Mouse (Mus musculus) layer of hippocampus, postnatal 10 days (tissue): ENCODE measurements around the gene Ptpn9. TPM values are rescaled to one million over a fixed set of nuclear protein-coding genes. Genes with fewer than 3 reads are reported as not detected.

Experiments
- DNase-seq, 2 experiments: peaks; one replicate each; pipeline ENCODE4 v3.0.0; 2021; ENCODE audit warnings: low spot score in 2 of 2
- total RNA-seq, 2 experiments: library from RNA; stranded (reverse); gene quantifications; 2 replicates each; pipeline ENCODE4 v1.2.3; 2021

The Ptpn9 gene
- total RNA-seq, 2 experiments from 2014 or later: 35.3 TPM

GRCm38 (mm10) chr9:57013756-57014155, 19.0 kb downstream of the Ptpn9 start:
- DNase-seq: no peak

- DNase-seq: no peak
Measured at GRCm38 (mm10) chr9:57014766-57015165, 20.0 kb downstream of the Ptpn9 start.

- DNase-seq: no peak
Measured at GRCm38 (mm10) chr9:57017631-57018030, 22.9 kb downstream of the Ptpn9 start.

- DNase-seq: no peak
Measured at GRCm38 (mm10) chr9:57031756-57032155, 37.0 kb downstream of the Ptpn9 start.

GRCm38 (mm10) chr9:57056237-57056636, 61.5 kb downstream of the Ptpn9 start:
- DNase-seq: peak; percentile 28 to 53

GRCm38 (mm10) chr9:57064164-57064563, 69.4 kb downstream of the Ptpn9 start:
- DNase-seq: no peak

GRCm38 (mm10) chr9:57068266-57068665, 73.5 kb downstream of the Ptpn9 start:
- no peak for DNase-seq

- DNase-seq: no peak
Measured at GRCm38 (mm10) chr9:57070262-57070661, 75.5 kb downstream of the Ptpn9 start.

GRCm38 (mm10) chr9:57070800-57071545, 76.2 kb downstream of the Ptpn9 start:
- DNase-seq: no peak

GRCm38 (mm10) chr9:57071801-57072351, 77.2 kb downstream of the Ptpn9 start, which contains the start of gene Sin3a:
TSS of gene Sin3a (plus strand) at chr9:57072040.
- DNase-seq: peak; percentile 60 to 72

- DNase-seq: no peak
Measured at GRCm38 (mm10) chr9:57072526-57072988, 77.8 kb downstream of the Ptpn9 start.

GRCm38 (mm10) chr9:57072989-57073789, 78.5 kb downstream of the Ptpn9 start:
- peak; percentile 91 to 94 for DNase-seq

GRCm38 (mm10) chr9:57073790-57074094, 79.0 kb downstream of the Ptpn9 start:
- no peak for DNase-seq

- DNase-seq: peak; percentile 9 to 35
Measured at GRCm38 (mm10) chr9:57074171-57074821, 79.6 kb downstream of the Ptpn9 start.

GRCm38 (mm10) chr9:57074822-57075603, 80.3 kb downstream of the Ptpn9 start:
- peak; percentile 10 to 60 for DNase-seq

GRCm38 (mm10) chr9:57075681-57076381, 81.1 kb downstream of the Ptpn9 start:
- DNase-seq: peak; percentile 98

GRCm38 (mm10) chr9:57076701-57077660, 82.3 kb downstream of the Ptpn9 start:
- peak; percentile 80 to 91 for DNase-seq

- no peak for DNase-seq
Measured at GRCm38 (mm10) chr9:57082236-57082635, 87.5 kb downstream of the Ptpn9 start.
